Mouse (Mus musculus): ENCODE results near the gene BC024978.

BC024978 gene

GRCm38 (mm10) chr7:27259271-27259721, 63.7 kb downstream of the BC024978 start:
- peak in 1 of 2 experiments; percentile 30 for DNase-seq (ENCODE audit: low spot score in 2 of 2)

GRCm38 (mm10) chr7:27259771-27260170, 64.2 kb downstream of the BC024978 start:
- no peak for DNase-seq (ENCODE audit: low spot score in 2 of 2)

All from right cerebral cortex, postnatal 36 days (tissue).